21 mouse cellular contexts compared by ENCODE assay signal in the genomic region with DNA sequence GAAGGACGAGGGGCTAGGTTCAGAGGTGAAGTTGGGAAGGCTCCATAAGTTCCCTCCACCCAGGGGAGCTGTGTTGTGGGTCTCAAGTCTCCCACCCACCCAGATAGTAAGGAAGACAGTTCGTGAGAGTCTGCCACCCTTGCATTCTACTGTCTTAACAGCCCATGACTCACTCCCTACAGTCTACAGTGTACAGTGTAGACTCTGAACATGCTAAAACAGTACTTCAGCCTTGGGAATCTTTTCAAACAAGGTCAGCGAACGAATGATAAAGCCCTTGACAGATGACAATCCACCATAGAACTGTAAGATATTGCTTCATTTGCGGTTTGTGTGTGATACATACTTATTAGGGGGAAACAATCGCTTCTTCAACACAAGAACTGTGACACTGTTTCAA. TPM values are rescaled to one million over a fixed set of nuclear protein-coding genes. Genes with fewer than 3 reads are reported as not detected.
DNase-seq lines count a peak whose midpoint lies in the region; ATAC-seq and TF ChIP-seq lines count a peak whose summit lies in the region.
"Had no signal": no experiment of that assay in that cellular context is flagged by ENCODE, and none has a peak within 500 bp of the region (broad histone marks: within the 10 kb centered on the region; RNA-seq: fewer than 3 reads in every experiment).

No protein-coding gene starts in this region.

- no peak overlapping the region for H3K4me3 ChIP-seq in heart, adult 2 months
- no peak overlapping the region for H3K4me3 ChIP-seq in kidney, embryonic 15.5 days (replicated peaks)
- no peak overlapping the region for H3K4me3 ChIP-seq in lung, embryonic 16.5 days (ENCODE audit: low read length)
- H3K4me3 ChIP-seq: erythroblast, embryonic 14.5 days; forebrain, embryonic 15.5 days; neural tube, embryonic 13.5 days had no signal

- peaks cover 5% of the 10 kb centered on the region for H3K4me1 ChIP-seq in heart, adult 2 months (ENCODE audit: control insufficient read depth, insufficient read depth, low read length)
- peaks cover 12% of the 10 kb centered on the region for H3K4me1 ChIP-seq in kidney, embryonic 15.5 days
- H3K4me1 ChIP-seq in lung, embryonic 16.5 days (replicated peaks; ENCODE audit: control insufficient read depth, insufficient read depth, low read length) = peaks cover 12% of the 10 kb centered on the region
- H3K4me1 ChIP-seq: forebrain, embryonic 15.5 days; neural tube, embryonic 13.5 days had no signal

- DNase-seq in heart, adult 2 months = no peak
- DNase-seq in heart, adult 9 months (ENCODE audit: low spot score in 2 of 2) = no peak
- no peak for DNase-seq in kidney, adult 18-20 months
- DNase-seq in lung, postnatal 14 days = no peak
- no peak for DNase-seq in cerebellum, adult 8-10 months
- DNase-seq: adrenal gland, postnatal 10 days; cerebellum, adult 18-20 months; heart, adult 11 months; right cerebral cortex, postnatal 14 days; thymus, postnatal 36 days had no signal

- peaks cover 4% of the 10 kb centered on the region; the same call in 1 of the 2 replicates for H3K9me3 ChIP-seq in kidney, embryonic 15.5 days (replicated peaks)
- 0 out of 2 replicates have a peak, but pooled peaks cover 2% of the 10 kb centered on the region for H3K9me3 ChIP-seq in lung, embryonic 16.5 days (ENCODE audit: control insufficient read depth, low read length)
- H3K9me3 ChIP-seq: forebrain, embryonic 15.5 days; neural tube, embryonic 13.5 days had no signal

- no peak for TF ChIP-seq EP300 in heart, adult 2 months (IDR thresholded peaks at IDR 0.05; ENCODE audit: insufficient read depth, low read depth, low read length)

- no peak overlapping the region for H3K9ac ChIP-seq in heart, adult 2 months (ENCODE audit: low read depth, low read length)
- H3K9ac ChIP-seq in kidney, embryonic 15.5 days = no peak overlapping the region
- H3K9ac ChIP-seq in lung, embryonic 16.5 days (ENCODE audit: low read length) = no peak overlapping the region
- H3K9ac ChIP-seq: forebrain, embryonic 15.5 days; neural tube, embryonic 13.5 days had no signal

- ATAC-seq in kidney, embryonic 15.5 days (replicated peaks; ENCODE audit: low FRiP score) = no peak; the same call in 1 of the 2 replicates
- peak; percentile 64 for ATAC-seq in lung, embryonic 16.5 days (ENCODE audit: low read depth)
- ATAC-seq: forebrain, embryonic 15.5 days had no signal

- H3K79me2 ChIP-seq in heart, adult 2 months (replicated peaks; ENCODE audit: control insufficient read depth, insufficient read depth, low read length) = no peaks in the 10 kb centered on the region

- H3K36me3 ChIP-seq in heart, adult 2 months (ENCODE audit: control insufficient read depth, insufficient read depth, low read length) = no peaks in the 10 kb centered on the region
- H3K36me3 ChIP-seq in kidney, embryonic 15.5 days = no peaks in the 10 kb centered on the region
- H3K36me3 ChIP-seq in lung, embryonic 16.5 days (ENCODE audit: control insufficient read depth, insufficient read depth, low read length) = no peaks in the 10 kb centered on the region
- H3K36me3 ChIP-seq: forebrain, embryonic 15.5 days; neural tube, embryonic 13.5 days had no signal

- no peak for TF ChIP-seq CTCF in heart, adult 2 months (IDR thresholded peaks at IDR 0.05)

- 52% methylated on average over 6 of the region's 6 CpGs for WGBS in heart, adult 2 months
- WGBS in kidney, embryonic 15.5 days = 68% methylated on average over 6 of the region's 6 CpGs
- 49% methylated on average over 6 of the region's 6 CpGs for WGBS in lung, embryonic 16.5 days

- H3K27me3 ChIP-seq in heart, adult 2 months (ENCODE audit: control insufficient read depth, insufficient read depth, low read length) = no peaks in the 10 kb centered on the region
- no peaks in the 10 kb centered on the region for H3K27me3 ChIP-seq in kidney, embryonic 15.5 days
- H3K27me3 ChIP-seq in lung, embryonic 16.5 days (ENCODE audit: control insufficient read depth, insufficient read depth, low read depth, low read length) = no peaks in the 10 kb centered on the region
- H3K27me3 ChIP-seq: CH12.LX; forebrain, embryonic 15.5 days; neural tube, embryonic 13.5 days had no signal

- TF ChIP-seq POLR2A in heart, adult 2 months (IDR thresholded peaks at IDR 0.05; ENCODE audit: insufficient read depth, low read depth, low read length) = no peak

- intact Hi-C loops in heart, adult 2 months (cut with DNase I) = no loop called here

- H3K27ac ChIP-seq in heart, adult 2 months = peak overlapping the region; percentile 49
- peak overlapping the region; percentile 79 for H3K27ac ChIP-seq in kidney, embryonic 15.5 days
- H3K27ac ChIP-seq in lung, embryonic 16.5 days (ENCODE audit: low read length) = peak overlapping the region; percentile 84
- H3K27ac ChIP-seq: forebrain, embryonic 15.5 days; macrophage; neural tube, embryonic 13.5 days had no signal

- H3K4me2 ChIP-seq in kidney, embryonic 15.5 days = no peak overlapping the region
- H3K4me2 ChIP-seq in lung, embryonic 16.5 days (ENCODE audit: low read depth, low read length) = peak overlapping the region; percentile 13; the same call in 1 of the 2 replicates
- H3K4me2 ChIP-seq: forebrain, embryonic 15.5 days; midbrain, embryonic 11.5 days; neural tube, embryonic 13.5 days had no signal

RNA-seq across cellular contexts. Expression of a gene that starts 8.6 kb away (rescaled TPM):
- 100 to 1,000 TPM; 227 to 235 TPM for total RNA-seq in heart, adult 2 months (2021)
- 57.8 and 100 TPM in 2 replicates for polyA plus RNA-seq in heart, adult 2 months (2012; rRNA removed)
- polyA plus RNA-seq in kidney, embryonic 15.5 days (2015; fragmentation: Nextera tagmentation; extraction: Ambion mirVana) = 6.2 and 7.7 TPM in 2 replicates
- 5.8 TPM in 2 replicates for polyA plus RNA-seq in lung, embryonic 16.5 days (2015; fragmentation: Nextera tagmentation; extraction: Ambion mirVana)
- total RNA-seq: CH12.LX; common myeloid progenitor, adult 5-6 weeks; hematopoietic stem cell, adult 5-6 weeks; monocyte, adult 5-6 weeks had no signal
- polyA plus RNA-seq: erythroblast, embryonic 14.5 days; macrophage had no signal

RNA-seq across cellular contexts. Expression of a gene that starts 45.8 kb away (rescaled TPM):
- total RNA-seq in heart, adult 2 months (2021) = 10 to 100 TPM; 35.0 to 35.9 TPM
- 11.7 and 18.5 TPM in 2 replicates for polyA plus RNA-seq in heart, adult 2 months (2012; rRNA removed)
- 77.1 and 77.2 TPM in 2 replicates for polyA plus RNA-seq in kidney, embryonic 15.5 days (2015; fragmentation: Nextera tagmentation; extraction: Ambion mirVana)
- polyA plus RNA-seq in lung, embryonic 16.5 days (2015; fragmentation: Nextera tagmentation; extraction: Ambion mirVana) = 61.7 and 65.1 TPM in 2 replicates
